Mouse (Mus musculus): Measurements from ENCODE around the gene Rbm47.

Rbm47 gene

GRCm38 (mm10) chr5:66165748-66166147, 7.2 kb downstream of the Rbm47 start:
- DNase-seq (ENCODE audit: low read depth, low spot score): no peak

- DNase-seq (ENCODE audit: low read depth, low spot score): no peak
Observed at GRCm38 (mm10) chr5:66156431-66156962, 16.4 kb downstream of the Rbm47 start.

- DNase-seq (ENCODE audit: low read depth, low spot score): no peak
Observed at GRCm38 (mm10) chr5:66154616-66155015, 18.3 kb downstream of the Rbm47 start.

- DNase-seq (ENCODE audit: low read depth, low spot score): no peak
Observed at GRCm38 (mm10) chr5:66153486-66153885, 19.4 kb downstream of the Rbm47 start.

GRCm38 (mm10) chr5:66151301-66152188, 21.4 kb downstream of the Rbm47 start:
- DNase-seq (ENCODE audit: low read depth, low spot score): no peak

GRCm38 (mm10) chr5:66150706-66151300, 22.1 kb downstream of the Rbm47 start:
- DNase-seq (ENCODE audit: low read depth, low spot score): peak; percentile 32

GRCm38 (mm10) chr5:66150106-66150705, 22.7 kb downstream of the Rbm47 start:
- no peak for DNase-seq (ENCODE audit: low read depth, low spot score)

- DNase-seq (ENCODE audit: low read depth, low spot score): no peak
Observed at GRCm38 (mm10) chr5:66149571-66149970, 23.3 kb downstream of the Rbm47 start.

GRCm38 (mm10) chr5:66149111-66149510, 23.8 kb downstream of the Rbm47 start:
- no peak for DNase-seq (ENCODE audit: low read depth, low spot score)

GRCm38 (mm10) chr5:66147313-66147712, 25.6 kb downstream of the Rbm47 start:
- DNase-seq (ENCODE audit: low read depth, low spot score): no peak

- DNase-seq (ENCODE audit: low read depth, low spot score): no peak
Observed at GRCm38 (mm10) chr5:66145583-66145982, 27.3 kb downstream of the Rbm47 start.

- peak; percentile 29 for DNase-seq (ENCODE audit: low read depth, low spot score)
Observed at GRCm38 (mm10) chr5:66143093-66144032, 29.6 kb downstream of the Rbm47 start.

- no peak for DNase-seq (ENCODE audit: low read depth, low spot score)
Observed at GRCm38 (mm10) chr5:66141474-66141873, 31.4 kb downstream of the Rbm47 start.

GRCm38 (mm10) chr5:66139634-66140295, 33.2 kb downstream of the Rbm47 start:
- DNase-seq (ENCODE audit: low read depth, low spot score): no peak

GRCm38 (mm10) chr5:66139171-66139570, 33.7 kb downstream of the Rbm47 start:
- DNase-seq (ENCODE audit: low read depth, low spot score): no peak

- DNase-seq (ENCODE audit: low read depth, low spot score): no peak
Observed at GRCm38 (mm10) chr5:66138597-66138996, 34.3 kb downstream of the Rbm47 start.

- DNase-seq (ENCODE audit: low read depth, low spot score): peak; percentile 70
Observed at GRCm38 (mm10) chr5:66137250-66137649, 35.7 kb downstream of the Rbm47 start.

- no peak for DNase-seq (ENCODE audit: low read depth, low spot score)
Observed at GRCm38 (mm10) chr5:66135853-66136210, 37.1 kb downstream of the Rbm47 start.

GRCm38 (mm10) chr5:66135161-66135852, 37.6 kb downstream of the Rbm47 start:
- no peak for DNase-seq (ENCODE audit: low read depth, low spot score)

- no peak for DNase-seq (ENCODE audit: low read depth, low spot score)
Observed at GRCm38 (mm10) chr5:66134578-66134977, 38.3 kb downstream of the Rbm47 start.
